Mouse (Mus musculus): ENCODE measurements around the gene Serpina12.

Serpina12 gene

GRCm38 (mm10) chr12:104004689-104005088 lies 39.6 kb downstream of the Serpina12 start:
- DNase-seq (ENCODE audit: inconsistent age in 2 of 2, low spot score in 1 of 2), result no peak

GRCm38 (mm10) chr12:104003238-104003612 lies 41.0 kb downstream of the Serpina12 start:
- DNase-seq (ENCODE audit: inconsistent age in 2 of 2, low spot score in 1 of 2), result no peak

DNA sequence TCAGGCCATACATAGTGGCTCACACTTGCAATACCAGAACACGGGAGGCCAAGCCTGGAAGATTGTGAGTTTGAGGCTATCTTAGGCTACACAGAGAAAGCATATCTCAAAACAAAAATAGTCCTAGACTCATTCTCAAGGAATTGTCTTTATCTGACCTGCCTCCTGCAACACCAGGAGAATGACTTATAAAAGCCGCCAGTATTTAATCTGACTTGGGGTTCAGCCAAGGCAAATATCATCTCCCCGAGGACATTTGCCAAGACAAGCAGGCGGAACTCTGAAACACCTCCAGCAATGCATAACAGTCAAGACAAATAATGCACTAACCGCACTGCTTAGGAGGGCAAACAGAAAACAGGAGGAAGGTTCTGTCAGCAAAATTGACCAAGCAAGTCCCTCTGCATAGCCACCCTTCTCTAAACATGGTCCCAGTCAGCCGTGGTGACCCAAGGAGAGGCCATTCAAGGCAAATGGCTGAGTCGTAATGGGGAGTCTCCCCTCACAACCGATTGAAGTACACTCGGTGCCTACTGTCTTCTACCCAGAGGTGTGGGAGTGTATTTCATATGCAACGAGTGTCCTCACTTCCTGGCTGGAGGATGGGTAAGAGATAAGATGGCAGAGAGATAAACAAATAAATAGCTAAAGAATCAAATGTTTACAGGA lies 41.5 kb downstream of the Serpina12 start:
- peak; percentile 60 to 87 for DNase-seq (ENCODE audit: inconsistent age in 2 of 2, low spot score in 1 of 2)

GRCm38 (mm10) chr12:104000594-104000993 lies 43.6 kb downstream of the Serpina12 start:
- no peak for DNase-seq (ENCODE audit: inconsistent age in 2 of 2, low spot score in 1 of 2)

- DNase-seq (ENCODE audit: inconsistent age in 2 of 2, low spot score in 1 of 2), result no peak
Measured at GRCm38 (mm10) chr12:103999611-104000010, 44.6 kb downstream of the Serpina12 start.

- no peak for DNase-seq (ENCODE audit: inconsistent age in 2 of 2, low spot score in 1 of 2)
Measured at GRCm38 (mm10) chr12:103996513-103996912, 47.7 kb downstream of the Serpina12 start.

- DNase-seq (ENCODE audit: inconsistent age in 2 of 2, low spot score in 1 of 2), result peak; percentile 54 to 90
Measured at GRCm38 (mm10) chr12:103995292-103996072, 48.8 kb downstream of the Serpina12 start.

DNA sequence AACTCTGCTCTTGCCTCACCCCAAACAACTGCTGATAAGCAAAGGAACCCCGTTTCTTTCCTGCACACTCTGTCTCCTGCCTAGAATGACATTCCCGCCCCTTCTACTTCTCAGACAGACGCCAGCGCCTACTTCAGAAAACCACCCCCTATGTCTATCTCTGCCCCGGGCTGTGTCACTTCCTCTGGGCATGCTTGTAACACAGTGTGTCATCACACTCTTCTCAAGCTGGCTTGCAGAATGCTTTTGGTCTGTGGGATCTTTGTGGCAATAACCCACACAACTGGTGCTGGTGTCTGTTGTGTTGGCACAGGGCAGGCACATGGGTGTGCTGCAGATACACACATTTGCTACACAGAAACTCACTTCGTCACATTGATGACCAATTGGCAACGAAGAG lies 51.3 kb downstream of the Serpina12 start:
- no peak for DNase-seq (ENCODE audit: inconsistent age in 2 of 2, low spot score in 1 of 2)

DNA sequence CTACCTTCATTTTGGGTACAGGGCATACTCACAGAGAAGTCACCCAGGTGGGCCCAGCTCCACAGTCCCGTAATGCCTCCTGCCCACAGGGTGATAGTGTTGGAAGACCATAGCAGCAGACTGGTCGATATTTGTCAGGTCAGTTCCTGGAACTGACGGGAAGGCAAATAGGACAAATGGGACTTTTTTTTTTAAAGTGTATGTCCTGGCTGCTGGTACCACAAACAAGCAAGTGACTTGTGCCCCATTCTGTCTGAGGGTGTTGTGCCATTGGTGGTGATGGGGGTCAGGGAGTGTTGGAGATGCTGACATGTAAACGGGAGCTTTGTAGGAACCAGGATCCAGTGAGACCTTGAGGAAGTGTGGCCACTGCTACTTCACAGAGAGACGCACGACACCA lies 54.4 kb downstream of the Serpina12 start, which contains the start of gene Serpina11:
Serpina11 (minus strand) TSS at position 101 of the 400 bp plus-strand sequence.
- DNase-seq (ENCODE audit: inconsistent age in 2 of 2, low spot score in 1 of 2), result no peak

- DNase-seq (ENCODE audit: inconsistent age in 2 of 2, low spot score in 1 of 2), result no peak
Measured at GRCm38 (mm10) chr12:103989514-103989767, 54.8 kb downstream of the Serpina12 start.

DNA sequence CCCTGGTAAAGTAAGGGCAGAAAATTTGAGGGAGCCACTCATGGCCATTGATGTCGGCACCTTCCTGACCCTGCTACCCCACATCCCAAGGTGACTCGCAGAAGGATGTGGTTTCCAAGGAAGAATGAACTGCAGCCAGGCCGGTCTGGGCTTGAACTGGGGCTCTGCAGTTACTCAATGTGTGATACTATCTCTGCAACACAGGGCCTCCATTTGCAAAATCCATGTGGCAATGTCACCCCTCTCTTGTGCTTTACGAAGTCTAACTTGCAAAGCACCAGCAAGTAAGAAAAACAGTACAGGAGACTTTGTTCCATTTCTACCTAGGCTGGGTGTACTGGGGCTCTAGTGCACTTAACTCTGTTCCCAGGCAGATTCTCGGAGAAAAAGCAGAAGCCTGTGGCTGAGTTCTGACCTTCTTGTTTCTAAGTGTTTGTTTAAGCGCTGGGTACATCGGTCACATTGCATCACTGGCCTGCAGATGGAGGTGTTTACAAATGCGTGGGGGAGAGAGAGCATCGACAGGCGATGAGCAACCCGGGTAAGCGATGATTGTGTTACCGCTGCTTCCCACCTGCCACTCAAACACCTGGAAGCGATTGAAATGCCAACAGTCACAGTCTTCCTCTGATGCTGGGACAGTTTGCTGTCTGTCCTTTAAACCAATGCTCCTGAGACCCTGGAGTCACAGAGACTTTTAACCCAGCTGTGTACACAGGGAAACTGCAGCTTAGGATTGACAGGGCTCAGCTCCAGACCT lies 55.3 kb downstream of the Serpina12 start:
- no peak for DNase-seq (ENCODE audit: inconsistent age in 2 of 2, low spot score in 1 of 2)

GRCm38 (mm10) chr12:103985868-103986267 lies 58.4 kb downstream of the Serpina12 start:
- DNase-seq (ENCODE audit: inconsistent age in 2 of 2, low spot score in 1 of 2), result no peak

DNA sequence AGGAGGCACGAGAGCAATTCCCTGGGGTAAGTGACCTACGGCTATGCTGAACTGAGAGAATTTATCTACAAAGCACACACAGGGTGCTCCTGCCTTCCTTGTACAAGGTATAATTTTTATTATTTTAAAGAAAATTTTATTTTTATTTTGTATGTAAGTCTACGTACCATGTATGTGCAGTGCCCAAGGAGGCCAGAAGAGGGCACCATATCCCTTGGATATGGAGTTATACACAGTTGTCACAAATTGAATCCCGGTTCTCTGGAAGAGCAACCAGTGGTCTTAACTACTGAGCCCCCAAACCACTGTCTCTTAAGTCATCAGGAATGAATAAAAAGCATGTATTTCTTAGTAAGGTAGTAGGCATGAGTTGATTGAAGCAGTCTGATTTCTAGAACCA lies 59.3 kb downstream of the Serpina12 start:
- DNase-seq (ENCODE audit: inconsistent age in 2 of 2, low spot score in 1 of 2), result peak; percentile 18 to 78

GRCm38 (mm10) chr12:103981646-103982360 lies 62.4 kb downstream of the Serpina12 start:
- no peak for DNase-seq (ENCODE audit: inconsistent age in 2 of 2, low spot score in 1 of 2)

All from adrenal gland, adult (tissue).